Mouse (Mus musculus) midbrain, embryonic 15.5 days (tissue): ENCODE measurements around the gene Gapdhs. TPM values are rescaled to one million over a fixed set of nuclear protein-coding genes. Genes with fewer than 3 reads are reported as not detected.

Experiments
- ATAC-seq: fragments of 200-750 bp; cut with Nextera tagmentation; replicated peaks from 2 replicates; pipeline ENCODE4 v1.8.0; 2017; ENCODE audit warnings: moderate TSS enrichment
- H3K27ac ChIP-seq: fragments of 300-500 bp; sonication (generic); 2 replicates; pipeline ENCODE4 v1.5.1; 2015; ENCODE audit warnings: mild to moderate bottlenecking, inconsistent platforms
- H3K27me3 ChIP-seq: fragments of 300-500 bp; sonication (generic); replicated peaks from 2 replicates; pipeline ENCODE4 v1.6.1; 2015; ENCODE audit warnings: inconsistent platforms
- H3K36me3 ChIP-seq: fragments of 300-500 bp; sonication (generic); replicated peaks from 2 replicates; pipeline ENCODE4 v1.6.1; 2015; ENCODE audit warnings: inconsistent platforms
- H3K4me1 ChIP-seq: fragments of 300-500 bp; sonication (generic); 2 replicates; pipeline ENCODE4 v1.6.1; 2015; ENCODE audit warnings: inconsistent platforms
- H3K4me2 ChIP-seq: fragments of 300-500 bp; sonication (generic); 2 replicates; pipeline ENCODE4 v1.6.1; 2015; ENCODE audit warnings: inconsistent platforms, mild to moderate bottlenecking, moderate library complexity
- H3K4me3 ChIP-seq: fragments of 300-500 bp; sonication (generic); 2 replicates; pipeline ENCODE4 v1.5.1; 2015; ENCODE audit warnings: mild to moderate bottlenecking, inconsistent platforms
- H3K9ac ChIP-seq: fragments of 300-500 bp; sonication (generic); 2 replicates; pipeline ENCODE4 v1.6.1; 2015; ENCODE audit warnings: mild to moderate bottlenecking, inconsistent platforms
- H3K9me3 ChIP-seq: fragments of 300-500 bp; sonication (generic); 2 replicates; pipeline ENCODE4 v1.6.1; 2016; ENCODE audit warnings: inconsistent platforms
- WGBS: fragments of 180-500 bp; shearing (Covaris S2); methylation state at CpG from one replicate; pipeline ENCODE4 v1.1.7; 2015; ENCODE audit warnings: mixed read lengths; 5-methylcytosine and 5-hydroxymethylcytosine counted together
- polyA plus RNA-seq: library from polyadenylated mRNA; unstranded; fragments of >200 nt; fragmentation: Nextera tagmentation; extraction: Ambion mirVana; gene quantifications from 2 replicates; pipeline ENCODE4 v1.2.1, GENCODE M21; 2015

The Gapdhs gene
- polyA plus RNA-seq, 1 experiment from 2014 or later: 1.6 TPM

GRCm38 (mm10) chr7:30706214-30706882 is 37.1 kb downstream of the Gapdhs start:
- no peak overlapping the region for H3K9ac ChIP-seq
- ATAC-seq: no peak
- H3K9me3 ChIP-seq: no peaks in the 10 kb centered on the region
- H3K27me3 ChIP-seq: no peaks in the 10 kb centered on the region
- H3K36me3 ChIP-seq: no peaks in the 10 kb centered on the region
- 87% methylated on average over 8 of the region's 8 CpGs for WGBS
- no peak overlapping the region for H3K4me2 ChIP-seq
- H3K4me1 ChIP-seq: no peaks in the 10 kb centered on the region
- no peak overlapping the region for H3K27ac ChIP-seq
- no peak overlapping the region for H3K4me3 ChIP-seq

GRCm38 (mm10) chr7:30698589-30698988 is 44.9 kb downstream of the Gapdhs start, which contains the start of gene 2200002J24Rik:
TSS of gene 2200002J24Rik (plus strand) at chr7:30698926.
- ATAC-seq: no peak
- Histone ChIP-seq H3K4me2 (no peak within 1 kb of the TSS), H3K9ac (no peak within 1 kb of the TSS), H3K4me3 (no peak within 1 kb of the TSS), H3K27me3 (no peaks in the 10 kb centered on the region), H3K27ac (no peak within 1 kb of the TSS), H3K9me3 (no peaks in the 10 kb centered on the region), H3K4me1 (no peaks in the 10 kb centered on the region), H3K36me3 (no peaks in the 10 kb centered on the region)
- WGBS: 42% methylated on average over 9 of the region's 9 CpGs

GRCm38 (mm10) chr7:30698101-30698500 is 45.4 kb downstream of the Gapdhs start:
- no peaks in the 10 kb centered on the region for H3K4me1 ChIP-seq
- 60% methylated on average over 5 of the region's 5 CpGs for WGBS
- no peak overlapping the region for H3K9ac ChIP-seq
- H3K36me3 ChIP-seq: no peaks in the 10 kb centered on the region
- H3K27ac ChIP-seq: no peak overlapping the region
- no peaks in the 10 kb centered on the region for H3K27me3 ChIP-seq
- H3K4me2 ChIP-seq: no peak overlapping the region
- ATAC-seq: no peak
- H3K4me3 ChIP-seq: no peak overlapping the region
- no peaks in the 10 kb centered on the region for H3K9me3 ChIP-seq

GRCm38 (mm10) chr7:30688325-30688724 is 55.2 kb downstream of the Gapdhs start:
- H3K9ac ChIP-seq: no peak overlapping the region
- ATAC-seq: no peak
- no peak overlapping the region for H3K27ac ChIP-seq
- no peaks in the 10 kb centered on the region for H3K36me3 ChIP-seq
- H3K9me3 ChIP-seq: no peaks in the 10 kb centered on the region
- WGBS: 68% methylated on average over 6 of the region's 6 CpGs
- no peak overlapping the region for H3K4me2 ChIP-seq
- H3K4me3 ChIP-seq: no peak overlapping the region
- no peaks in the 10 kb centered on the region for H3K4me1 ChIP-seq
- H3K27me3 ChIP-seq: peaks cover 16% of the 10 kb centered on the region

GRCm38 (mm10) chr7:30683425-30683824 is 60.1 kb downstream of the Gapdhs start:
- Histone ChIP-seq H3K4me2 (no peak overlapping the region), H3K9me3 (no peaks in the 10 kb centered on the region), H3K4me1 (no peaks in the 10 kb centered on the region), H3K27ac (no peak overlapping the region), H3K27me3 (peaks cover 16% of the 10 kb centered on the region), H3K36me3 (no peaks in the 10 kb centered on the region), H3K9ac (no peak overlapping the region), H3K4me3 (no peak overlapping the region)
- WGBS: 80% methylated on average over 2 of the region's 2 CpGs
- ATAC-seq: no peak

GRCm38 (mm10) chr7:30681897-30682296 is 61.6 kb downstream of the Gapdhs start:
- Histone ChIP-seq H3K27me3 (peaks cover under 1% of the 10 kb centered on the region; the same call in 1 of the 2 replicates), H3K9me3 (no peaks in the 10 kb centered on the region), H3K36me3 (no peaks in the 10 kb centered on the region), H3K4me1 (no peaks in the 10 kb centered on the region), H3K4me3 (no peak overlapping the region), H3K4me2 (no peak overlapping the region), H3K9ac (no peak overlapping the region), H3K27ac (no peak overlapping the region)
- no peak for ATAC-seq
- 67% methylated on average over 5 of the region's 5 CpGs for WGBS

Other genes starting within 250 kb of the Gapdhs start
- 144 and 158 TPM in 2 replicates for gene Arhgap33, start 208.6 kb downstream of the Gapdhs start, polyA plus RNA-seq
- 7.8 and 9.9 TPM in 2 replicates for gene Hspb6, start 191.5 kb downstream of the Gapdhs start, polyA plus RNA-seq
- 7.7 and 9.4 TPM in 2 replicates for gene Proser3, start 191.4 kb downstream of the Gapdhs start, polyA plus RNA-seq
- gene Lin37, start 183.8 kb downstream of the Gapdhs start, polyA plus RNA-seq: 53.6 and 63.8 TPM in 2 replicates
- 87.2 and 90.7 TPM in 2 replicates for gene U2af1l4, start 180.4 kb downstream of the Gapdhs start, polyA plus RNA-seq
- 18.5 and 20.7 TPM in 2 replicates for gene Gm49396, start 180.3 kb downstream of the Gapdhs start, polyA plus RNA-seq
- 121 and 123 TPM in 2 replicates for gene Psenen, start 180.1 kb downstream of the Gapdhs start, polyA plus RNA-seq
- gene Igflr1, start 178.3 kb downstream of the Gapdhs start, polyA plus RNA-seq: 8.0 and 8.1 TPM in 2 replicates
- 12.1 and 12.3 TPM in 2 replicates for gene Kmt2b, start 155.0 kb downstream of the Gapdhs start, polyA plus RNA-seq
- gene Zbtb32, start 144.8 kb downstream of the Gapdhs start, polyA plus RNA-seq: 0.36 and 0.41 TPM in 2 replicates
- gene Upk1a, start 130.8 kb downstream of the Gapdhs start, polyA plus RNA-seq: 0.51 and 0.58 TPM in 2 replicates
- 1,061 and 1,083 TPM in 2 replicates for gene Cox6b1, start 117.5 kb downstream of the Gapdhs start, polyA plus RNA-seq
- not detected in 2 replicates for gene Etv2, start 107.8 kb downstream of the Gapdhs start, polyA plus RNA-seq
- gene Rbm42, start 93.4 kb downstream of the Gapdhs start, polyA plus RNA-seq: 145 and 149 TPM in 2 replicates
- 28.1 and 29.7 TPM in 2 replicates for gene Haus5, start 78.7 kb downstream of the Gapdhs start, polyA plus RNA-seq
- gene Pmis2, start 72.1 kb downstream of the Gapdhs start, polyA plus RNA-seq: not detected in 2 replicates
- gene 2200002J24Rik, start 44.8 kb downstream of the Gapdhs start, polyA plus RNA-seq: not detected in 2 replicates
- 1.7 and 1.8 TPM in 2 replicates for gene Atp4a, start 31.5 kb downstream of the Gapdhs start, polyA plus RNA-seq
- gene Tmem147, start 14.1 kb downstream of the Gapdhs start, polyA plus RNA-seq: 242 and 252 TPM in 2 replicates
- 2.4 and 3.0 TPM in 2 replicates for gene Sbsn, start 7.8 kb upstream of the Gapdhs start, polyA plus RNA-seq
- 1.2 and 3.4 TPM in 2 replicates for gene Dmkn, start 20.1 kb upstream of the Gapdhs start, polyA plus RNA-seq
- gene Krtdap, start 44.2 kb upstream of the Gapdhs start, polyA plus RNA-seq: 4.4 TPM in 1 of 2 replicates, not detected in the other
- gene Ffar2, start 80.1 kb upstream of the Gapdhs start, polyA plus RNA-seq: not detected in 2 replicates
- not detected in 2 replicates for gene Ffar3, start 112.5 kb upstream of the Gapdhs start, polyA plus RNA-seq
- gene Ffar1, start 117.9 kb upstream of the Gapdhs start, polyA plus RNA-seq: not detected in 2 replicates
- not detected in 2 replicates for gene Cd22, start 136.7 kb upstream of the Gapdhs start, polyA plus RNA-seq
- 2.9 and 3.4 TPM in 2 replicates for gene Mag, start 171.2 kb upstream of the Gapdhs start, polyA plus RNA-seq
- gene Hamp2, start 181.0 kb upstream of the Gapdhs start, polyA plus RNA-seq: 0.49 TPM in 1 of 2 replicates, not detected in the other
- gene Hamp, start 200.4 kb upstream of the Gapdhs start, polyA plus RNA-seq: not detected in 2 replicates
- 32.3 and 32.6 TPM in 2 replicates for gene Usf2, start 213.1 kb upstream of the Gapdhs start, polyA plus RNA-seq
- 21.7 and 24.3 TPM in 2 replicates for gene Lsr, start 229.8 kb upstream of the Gapdhs start, polyA plus RNA-seq
- 0.23 and 0.68 TPM in 2 replicates for gene Fam187b, start 230.1 kb upstream of the Gapdhs start, polyA plus RNA-seq